Mouse (Mus musculus): ENCODE results near the gene Farp1.

GRCm38 (mm10) chr14:121186402-121186894 lies 151.4 kb downstream of the Farp1 start:
- no peak for TF ChIP-seq POLR2A (IDR thresholded peaks at IDR 0.05; ENCODE audit: low read depth, low read length)
- no peak for TF ChIP-seq CTCF (IDR thresholded peaks at IDR 0.05; ENCODE audit: extremely low read depth, insufficient read length, insufficient replicate concordance, low read depth, low read length)
